Mouse (Mus musculus) cortical plate, adult 2 months (tissue): ENCODE data around the gene Stx1a. TPM values are rescaled to one million over a fixed set of nuclear protein-coding genes. Genes with fewer than 3 reads are reported as not detected.

Source experiments
- H3K27ac ChIP-seq: fragments of 200-500 bp; 2 replicates; pipeline ENCODE4 v1.5.1; 2012; ENCODE audit warnings: low read length, control low read depth, inconsistent platforms; ENCODE audit not compliant: insufficient read depth
- H3K4me1 ChIP-seq: fragments of 200-500 bp; 2 replicates; pipeline ENCODE4 v1.6.1; 2011; ENCODE audit warnings: low read length; ENCODE audit not compliant: control insufficient read depth, insufficient read depth
- H3K4me3 ChIP-seq: fragments of 200-500 bp; 2 replicates; pipeline ENCODE4 v1.5.1; 2011; ENCODE audit warnings: mild to moderate bottlenecking, low read length, control low read depth; ENCODE audit not compliant: insufficient read depth
- CTCF ChIP-seq: fragments of 200-500 bp; IDR thresholded peaks from 2 replicates; pipeline ENCODE4 v1.5.1; 2011; ENCODE audit warnings: mild to moderate bottlenecking, control low read depth, low read length; ENCODE audit not compliant: insufficient read depth; ENCODE audit errors: extremely low read depth
- POLR2A ChIP-seq: fragments of 200-500 bp; IDR thresholded peaks from 2 replicates; pipeline ENCODE4 v1.6.1; 2011; ENCODE audit warnings: mild to moderate bottlenecking, low read length, control low read depth; ENCODE audit not compliant: insufficient read depth; ENCODE audit errors: extremely low read depth
- polyA plus RNA-seq: library from polyadenylated mRNA; depleted of rRNA; stranded (reverse); fragments of >200 nt; gene quantifications from 2 replicates; pipeline ENCODE4 v1.2.3, GENCODE M21; 2012

Gene Stx1a
- polyA plus RNA-seq, 1 experiment = 545 TPM

DNA sequence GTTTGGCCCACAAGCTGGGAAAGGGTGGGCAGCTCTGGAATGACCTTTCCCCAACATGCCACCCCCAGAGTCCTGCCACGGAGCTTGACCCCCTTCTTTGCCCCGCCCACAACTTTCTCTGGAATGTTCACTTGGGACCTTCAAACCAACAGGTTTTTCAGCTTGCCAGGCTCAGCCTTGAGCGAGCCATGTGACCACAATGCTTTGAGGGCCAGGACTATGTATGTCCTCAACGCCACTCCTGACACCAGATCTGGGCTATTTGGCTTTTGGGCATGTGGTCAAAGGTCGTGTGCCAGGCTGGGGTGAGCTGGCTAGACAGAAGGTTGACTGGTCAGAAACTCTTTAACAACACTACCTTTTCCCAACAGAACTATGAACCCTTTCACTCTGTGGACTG is 21.1 kb upstream of the Stx1a start:
- no peak for TF ChIP-seq CTCF
- no peak for TF ChIP-seq POLR2A
- no peaks in the 10 kb centered on the region for H3K4me1 ChIP-seq
- no peak overlapping the region for H3K27ac ChIP-seq
- no peak overlapping the region for H3K4me3 ChIP-seq

GRCm38 (mm10) chr5:135007802-135008571 is 15.3 kb upstream of the Stx1a start:
- Histone ChIP-seq H3K4me3 (peak overlapping the region; percentile 72), H3K4me1 (peaks cover 1% of the 10 kb centered on the region; the same call in 1 of the 2 replicates), H3K27ac (peak overlapping the region; percentile 45)
- no peak for TF ChIP-seq POLR2A
- TF ChIP-seq CTCF = no peak

GRCm38 (mm10) chr5:135008671-135009589 is 14.4 kb upstream of the Stx1a start, which contains the start of gene Abhd11:
TSS of gene Abhd11 (plus strand) at chr5:135009152.
- peak within 1 kb of the TSS; percentile 72 for H3K4me3 ChIP-seq
- peaks cover 1% of the 10 kb centered on the region; the same call in 1 of the 2 replicates for H3K4me1 ChIP-seq
- peak within 1 kb of the TSS; percentile 95 for H3K27ac ChIP-seq
- TF ChIP-seq POLR2A (peak; percentile 90), CTCF (no peak)

DNA sequence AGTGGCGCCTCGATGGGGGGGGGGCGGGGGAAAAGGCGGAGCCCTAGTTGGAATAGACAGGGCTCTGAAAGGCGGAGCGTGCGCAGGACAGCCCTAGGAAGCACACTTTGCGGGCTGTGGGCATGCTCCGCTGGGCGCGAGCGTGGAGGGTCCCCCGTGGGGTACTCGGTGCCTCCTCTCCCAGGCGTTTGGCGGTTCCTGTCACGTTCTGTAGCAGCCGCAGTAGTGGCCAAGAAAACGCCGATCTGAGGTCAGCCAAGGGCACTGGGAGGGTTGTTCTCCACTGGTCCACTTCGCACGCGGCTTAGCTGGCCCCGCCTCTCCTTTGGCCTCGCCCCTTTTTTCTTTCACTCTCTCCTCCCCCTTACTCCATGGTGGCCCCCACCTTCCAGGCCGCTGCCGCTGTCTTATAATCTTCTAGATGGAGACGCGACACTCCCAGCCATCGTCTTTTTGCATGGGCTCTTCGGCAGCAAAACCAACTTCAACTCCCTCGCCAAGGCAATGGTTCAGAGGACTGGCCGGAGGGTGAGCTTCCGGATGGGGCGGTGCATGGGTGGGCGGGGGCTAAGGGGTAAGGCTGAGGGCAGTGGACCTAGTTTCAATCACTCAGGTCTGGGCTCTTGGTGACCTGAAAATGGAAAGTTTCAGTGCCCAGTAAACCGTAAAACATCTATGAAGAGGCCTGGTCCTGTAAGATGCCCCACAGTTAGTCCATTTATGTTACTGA is 13.5 kb upstream of the Stx1a start:
- TF ChIP-seq CTCF (no peak), POLR2A (peak; percentile 15; the same call in 1 of the 2 replicates)
- Histone ChIP-seq H3K4me3 (peak overlapping the region; percentile 72), H3K4me1 (peaks cover 1% of the 10 kb centered on the region; the same call in 1 of the 2 replicates), H3K27ac (peak overlapping the region; percentile 95)

GRCm38 (mm10) chr5:135010320-135010709 is 13.0 kb upstream of the Stx1a start:
- Histone ChIP-seq H3K4me1 (peaks cover 1% of the 10 kb centered on the region; the same call in 1 of the 2 replicates), H3K27ac (no peak overlapping the region), H3K4me3 (peak overlapping the region; percentile 72)
- TF ChIP-seq CTCF = no peak
- TF ChIP-seq POLR2A = no peak

DNA sequence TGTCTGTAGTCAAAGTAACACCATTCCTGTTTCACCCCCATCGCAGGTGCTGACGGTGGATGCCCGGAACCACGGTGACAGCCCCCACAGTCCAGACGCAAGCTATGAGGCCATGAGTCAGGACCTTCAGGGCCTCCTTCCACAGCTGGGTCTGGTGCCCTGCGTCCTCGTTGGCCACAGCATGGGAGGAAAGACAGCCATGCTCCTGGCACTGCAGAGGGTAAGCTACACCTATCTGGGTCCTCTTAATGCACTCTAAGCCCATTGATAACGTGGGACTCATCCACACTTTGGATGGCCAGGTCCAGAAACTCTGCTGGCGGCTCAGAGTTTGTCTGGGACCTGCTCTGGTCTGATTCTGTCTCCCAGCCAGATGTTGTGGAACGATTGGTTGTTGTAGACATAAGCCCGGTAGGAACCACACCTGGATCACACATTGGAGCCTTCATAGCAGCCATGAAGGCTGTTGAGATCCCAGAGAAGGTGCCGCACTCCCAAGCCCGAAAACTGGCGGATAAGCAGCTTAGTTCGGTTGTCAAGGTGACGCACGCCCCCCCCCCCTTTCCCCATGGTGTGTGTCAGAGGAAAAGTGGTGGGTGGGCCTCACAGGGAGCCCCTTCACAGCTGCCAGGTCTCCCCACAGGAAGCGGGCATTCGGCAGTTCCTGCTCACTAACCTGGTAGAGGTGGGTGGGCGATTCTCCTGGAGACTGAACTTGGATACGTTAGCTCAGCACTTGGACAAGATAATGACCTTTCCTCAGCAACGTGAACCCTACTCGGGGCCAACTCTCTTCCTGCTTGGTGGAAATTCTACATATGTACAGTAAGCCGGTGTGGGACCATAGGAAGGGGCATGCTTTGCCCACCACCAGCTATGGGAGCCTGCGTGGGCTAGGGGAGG is 12.2 kb upstream of the Stx1a start:
- TF ChIP-seq CTCF = no peak
- no peak for TF ChIP-seq POLR2A
- Histone ChIP-seq H3K27ac (no peak overlapping the region), H3K4me3 (no peak overlapping the region)

GRCm38 (mm10) chr5:135011809-135012613 is 11.3 kb upstream of the Stx1a start:
- Histone ChIP-seq H3K27ac (no peak overlapping the region), H3K4me3 (no peak overlapping the region), H3K4me1 (peaks cover 1% of the 10 kb centered on the region; the same call in 1 of the 2 replicates)
- TF ChIP-seq CTCF (no peak), POLR2A (no peak)

More for the DNA sequence above, 12.2 kb upstream of the Stx1a start:
- H3K4me1 ChIP-seq = peaks cover 1% of the 10 kb centered on the region; the same call in 1 of the 2 replicates
